Mouse (Mus musculus): ENCODE measurements around the gene Cracr2b.

- TF ChIP-seq CTCF (IDR thresholded peaks at IDR 0.05; ENCODE audit: control insufficient read depth, insufficient read depth, low read length): no peak
- no peak for TF ChIP-seq POLR2A (IDR thresholded peaks at IDR 0.05; ENCODE audit: borderline replicate concordance, control insufficient read depth, low read depth, low read length)
These were observed 49.2 kb upstream of the Cracr2b start for GRCm38 (mm10) chr7:141411667-141412066.
